ENCODE assay signal across 11 mouse cellular contexts in genomic region chr12:81927643-81928381, GRCm38 (mm10).
A peak's percentile ranks its signal among the peaks of the same experiment; 100 is the strongest.
DNase-seq lines count a peak whose midpoint lies in the region; ATAC-seq and TF ChIP-seq lines count a peak whose summit lies in the region.
"Had no signal": no experiment of that assay in that cellular context is flagged by ENCODE, and none has a peak within 500 bp of the region (broad histone marks: within the 10 kb centered on the region; RNA-seq: fewer than 3 reads in every experiment).

No protein-coding gene starts in this region.

- no peak overlapping the region for H3K4me3 ChIP-seq in liver, postnatal 0 days (ENCODE audit: low read depth, low read length)
- H3K4me3 ChIP-seq in liver, embryonic 11.5 days (ENCODE audit: low read depth, low read length) = no peak overlapping the region
- no peak overlapping the region for H3K4me3 ChIP-seq in kidney, adult 2 months (ENCODE audit: insufficient read depth, low read depth, low read length)
- no peak overlapping the region for H3K4me3 ChIP-seq in midbrain, postnatal 0 days (ENCODE audit: low read depth, low read length)
- H3K4me3 ChIP-seq: hindbrain, embryonic 10.5 days had no signal

- no peak for TF ChIP-seq CTCF in liver, postnatal 0 days (IDR thresholded peaks at IDR 0.05; ENCODE audit: low read depth)
- no peak for TF ChIP-seq CTCF in brain, embryonic 14.5 days (IDR thresholded peaks at IDR 0.05; ENCODE audit: borderline replicate concordance, extremely low read depth, insufficient read depth, insufficient read length)
- no peak for TF ChIP-seq CTCF in kidney, adult 2 months (conservative IDR thresholded peaks at IDR 0.05; ENCODE audit: insufficient read depth, insufficient read length, low read depth, low read length)
- no peak for TF ChIP-seq CTCF in midbrain, postnatal 0 days (IDR thresholded peaks at IDR 0.05)

- H3K9me3 ChIP-seq in liver, postnatal 0 days (ENCODE audit: low read length) = no peaks in the 10 kb centered on the region
- no peaks in the 10 kb centered on the region for H3K9me3 ChIP-seq in liver, embryonic 11.5 days (ENCODE audit: control insufficient read depth, low read length)
- no peaks in the 10 kb centered on the region for H3K9me3 ChIP-seq in midbrain, postnatal 0 days (ENCODE audit: low read length)
- H3K9me3 ChIP-seq: hindbrain, embryonic 10.5 days had no signal

- 61% methylated on average over 19 of the region's 19 CpGs for WGBS in liver, postnatal 0 days (ENCODE audit: insufficient replicate concordance)
- 72% methylated on average over 19 of the region's 19 CpGs for WGBS in liver, embryonic 11.5 days
- WGBS in kidney, adult 2 months = 63% methylated on average over 19 of the region's 19 CpGs
- WGBS in midbrain, postnatal 0 days = 83% methylated on average over 19 of the region's 19 CpGs

- ATAC-seq in liver, postnatal 0 days = no peak
- ATAC-seq in liver, embryonic 11.5 days (replicated peaks; ENCODE audit: low FRiP score) = no peak
- ATAC-seq in midbrain, postnatal 0 days (ENCODE audit: low FRiP score) = no peak
- ATAC-seq: Patski had no signal

- H3K4me2 ChIP-seq in liver, postnatal 0 days (ENCODE audit: low read depth, low read length) = peak overlapping the region; percentile 27
- no peak overlapping the region for H3K4me2 ChIP-seq in liver, embryonic 11.5 days
- no peak overlapping the region for H3K4me2 ChIP-seq in midbrain, postnatal 0 days (ENCODE audit: low read depth, low read length, poor library complexity, severe bottlenecking)

- no peaks in the 10 kb centered on the region for H3K4me1 ChIP-seq in liver, postnatal 0 days (ENCODE audit: insufficient read depth)
- H3K4me1 ChIP-seq in liver, embryonic 11.5 days (replicated peaks; ENCODE audit: control insufficient read depth, insufficient read depth, low read length) = no peaks in the 10 kb centered on the region; the same call in 1 of the 2 replicates
- H3K4me1 ChIP-seq in kidney, adult 2 months (ENCODE audit: control insufficient read depth, insufficient read depth, low read length) = peaks cover 9% of the 10 kb centered on the region; the same call in 1 of the 2 replicates
- no peaks in the 10 kb centered on the region for H3K4me1 ChIP-seq in midbrain, postnatal 0 days (ENCODE audit: insufficient read depth, low read length)
- H3K4me1 ChIP-seq: hindbrain, embryonic 10.5 days had no signal

- H3K9ac ChIP-seq in liver, postnatal 0 days (replicated peaks) = no peak overlapping the region
- no peak overlapping the region for H3K9ac ChIP-seq in liver, embryonic 11.5 days (ENCODE audit: low read depth, low read length)
- no peak overlapping the region for H3K9ac ChIP-seq in midbrain, postnatal 0 days (replicated peaks; ENCODE audit: low read length, poor library complexity, severe bottlenecking)

- no peak for TF ChIP-seq EP300 in liver, postnatal 0 days (IDR thresholded peaks at IDR 0.05; ENCODE audit: low read depth)

- no peak for DNase-seq in liver, postnatal 0 days
- no peak for DNase-seq in liver, embryonic 11.5 days (ENCODE audit: low spot score)
- peak; percentile 84 for DNase-seq in brain, embryonic 14.5 days (ENCODE audit: low read depth)
- DNase-seq in kidney, adult 2 months = peak; percentile 85
- DNase-seq in midbrain, postnatal 0 days (ENCODE audit: low spot score) = peak; percentile 23
- no peak for DNase-seq in embryo, embryonic 10 days (ENCODE audit: low spot score)
- no peak for DNase-seq in frontal cortex, adult 2 months (ENCODE audit: extremely low spot score in 1 of 2, low spot score in 1 of 2)
- no peak for DNase-seq in heart, postnatal 14 days
- DNase-seq: cerebellum, adult 8-10 months had no signal

- H3K27me3 ChIP-seq in liver, postnatal 0 days (ENCODE audit: insufficient read depth, low read length) = no peaks in the 10 kb centered on the region
- H3K27me3 ChIP-seq in liver, embryonic 11.5 days (replicated peaks; ENCODE audit: control insufficient read depth, insufficient read depth, low read length) = no peaks in the 10 kb centered on the region
- no peaks in the 10 kb centered on the region for H3K27me3 ChIP-seq in kidney, adult 2 months (replicated peaks; ENCODE audit: control insufficient read depth, insufficient read depth, low read length)
- H3K27me3 ChIP-seq in midbrain, postnatal 0 days (ENCODE audit: insufficient read depth, low read length) = no peaks in the 10 kb centered on the region
- H3K27me3 ChIP-seq: Patski had no signal

- intact Hi-C loops in heart, postnatal 14 days (cut with DNase I) = no loop called here

- no peak for TF ChIP-seq POLR2A in brain, embryonic 14.5 days (IDR thresholded peaks at IDR 0.05; ENCODE audit: borderline replicate concordance, extremely low read depth, insufficient read depth, insufficient read length, poor library complexity, severe bottlenecking)
- TF ChIP-seq POLR2A in kidney, adult 2 months (IDR thresholded peaks at IDR 0.05; ENCODE audit: low read depth, low read length) = no peak

- no peak overlapping the region for H3K27ac ChIP-seq in liver, postnatal 0 days (ENCODE audit: low read depth)
- no peak overlapping the region for H3K27ac ChIP-seq in liver, embryonic 11.5 days (ENCODE audit: low read depth, low read length)
- H3K27ac ChIP-seq in kidney, adult 2 months (ENCODE audit: insufficient read depth, low read depth, low read length) = no peak overlapping the region
- H3K27ac ChIP-seq in midbrain, postnatal 0 days (ENCODE audit: low read depth, low read length) = no peak overlapping the region; the same call in 1 of the 2 replicates
- H3K27ac ChIP-seq: hindbrain, embryonic 10.5 days had no signal

- H3K36me3 ChIP-seq in liver, postnatal 0 days (replicated peaks; ENCODE audit: insufficient read depth, low read length) = no peaks in the 10 kb centered on the region; the same call in 1 of the 2 replicates
- no peaks in the 10 kb centered on the region for H3K36me3 ChIP-seq in liver, embryonic 11.5 days (ENCODE audit: control insufficient read depth, insufficient read depth, low read length)
- no peaks in the 10 kb centered on the region for H3K36me3 ChIP-seq in kidney, adult 2 months (ENCODE audit: control insufficient read depth, insufficient read depth, low read length)
- H3K36me3 ChIP-seq in midbrain, postnatal 0 days (ENCODE audit: insufficient read depth, low read length) = no peaks in the 10 kb centered on the region

Comparison
In these comparisons a context has a peak if more than half of its experiments do, and no peak if none do; other contexts are left out.
1. DNase-seq: peak in brain, embryonic 14.5 days (single experiment), kidney, adult 2 months (single experiment) and midbrain, postnatal 0 days (single experiment); none in liver, postnatal 0 days (single experiment), liver, embryonic 11.5 days (single experiment), embryo, embryonic 10 days (single experiment), frontal cortex, adult 2 months (0 of 2) and heart, postnatal 14 days (0 of 2).